Mouse (Mus musculus) ovary, postnatal 36 days (tissue): Measurements from ENCODE around the gene Pigs.

Experiments
- DNase-seq: peaks from one replicate; pipeline ENCODE4 v3.0.0; 2022; ENCODE audit warnings: low spot score, mixed read lengths

Pigs gene

DNA sequence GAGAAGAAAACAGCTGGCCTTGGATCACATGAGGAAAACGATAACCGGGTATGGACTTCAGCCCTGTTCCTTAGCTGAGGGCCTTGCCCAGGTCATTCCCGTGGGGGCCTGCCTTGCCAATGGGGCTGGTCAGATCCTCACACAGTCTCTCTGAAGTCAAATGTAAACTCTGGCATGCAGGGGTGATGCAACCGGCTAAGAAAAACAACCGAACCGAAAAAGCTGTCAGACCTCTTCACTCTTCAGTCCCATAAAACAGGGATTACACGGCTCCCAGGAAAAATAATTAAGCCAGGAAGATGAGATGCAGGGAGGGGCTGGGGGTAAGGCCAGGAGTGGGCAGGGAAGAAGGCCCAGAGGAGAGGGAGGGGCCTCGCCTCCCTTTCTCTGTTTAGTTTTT, 35.9 kb downstream of the Pigs start:
- DNase-seq: peak; percentile 12

GRCm38 (mm10) chr11:78367456-78368225, 39.4 kb downstream of the Pigs start:
- no peak for DNase-seq

DNA sequence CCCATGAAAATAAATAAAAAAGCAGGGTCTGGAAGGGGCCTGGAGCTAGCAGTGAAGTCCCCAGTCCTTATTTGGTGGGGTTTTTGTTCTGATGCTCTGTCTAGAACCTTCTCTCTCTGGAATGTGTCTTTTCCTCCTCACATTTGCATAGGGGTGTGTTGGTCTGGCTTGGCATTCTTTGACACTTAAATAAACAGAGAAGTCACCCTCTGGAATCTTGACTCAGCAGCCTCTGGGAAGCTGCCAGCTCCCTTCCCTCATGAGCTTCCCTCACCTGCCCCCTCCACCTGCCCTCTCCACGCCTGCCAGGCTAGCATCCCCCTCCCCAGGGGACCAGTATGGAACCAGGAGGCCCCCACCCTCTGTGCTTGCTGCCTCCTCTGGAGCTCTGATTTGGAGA, 42.2 kb downstream of the Pigs start:
- DNase-seq: no peak

GRCm38 (mm10) chr11:78371711-78372110, 43.5 kb downstream of the Pigs start:
- no peak for DNase-seq

GRCm38 (mm10) chr11:78372166-78372565, 44.0 kb downstream of the Pigs start:
- DNase-seq: no peak

- DNase-seq: peak; percentile 69
Observed at GRCm38 (mm10) chr11:78372610-78373009, 44.4 kb downstream of the Pigs start.

DNA sequence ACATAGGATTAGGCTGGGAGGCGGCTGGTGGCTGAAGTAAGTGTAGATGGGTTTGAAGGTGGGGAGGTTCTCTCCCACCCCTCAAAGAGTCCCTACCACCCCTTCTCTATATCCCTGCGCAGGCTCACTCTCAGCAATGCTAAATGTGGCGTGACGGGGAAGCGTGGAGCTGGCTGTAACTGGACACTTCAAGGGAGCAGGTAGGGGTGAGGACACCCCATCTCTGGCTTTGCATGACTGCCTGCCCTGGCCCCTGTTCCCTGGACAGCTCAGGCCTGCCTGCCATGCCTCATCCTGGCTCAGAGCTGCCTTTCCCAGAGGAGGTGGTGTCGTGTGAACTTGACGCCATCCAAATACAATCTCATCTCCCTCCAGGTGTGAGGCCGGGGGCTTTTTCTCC, 45.9 kb downstream of the Pigs start:
- no peak for DNase-seq

- DNase-seq: no peak
Observed at GRCm38 (mm10) chr11:78377549-78378159, 49.4 kb downstream of the Pigs start.

- DNase-seq: no peak
Observed at GRCm38 (mm10) chr11:78380351-78380750, 52.1 kb downstream of the Pigs start.

- no peak for DNase-seq
Observed at GRCm38 (mm10) chr11:78380996-78381395, 52.8 kb downstream of the Pigs start.

DNA sequence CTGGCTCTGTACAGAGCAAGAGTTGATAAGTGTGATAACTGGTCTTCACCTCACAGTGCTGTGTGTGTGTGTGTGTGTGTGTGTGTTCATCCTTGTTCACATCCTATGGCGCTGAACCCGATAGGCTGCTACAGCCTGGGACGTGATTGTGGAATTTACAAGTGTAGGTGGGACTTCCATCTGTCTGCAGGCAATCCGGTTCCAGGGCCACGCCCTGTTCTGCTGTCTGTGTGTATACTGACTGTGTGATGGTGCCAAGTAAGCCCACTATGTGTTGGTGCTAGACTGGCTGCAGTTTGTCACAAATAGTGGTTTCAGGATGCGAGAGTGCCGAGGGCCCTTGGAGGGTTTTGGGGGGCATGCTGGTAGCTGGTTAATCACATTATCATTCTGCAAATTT, 54.1 kb downstream of the Pigs start:
- DNase-seq: no peak

GRCm38 (mm10) chr11:78382701-78383100, 54.5 kb downstream of the Pigs start:
- DNase-seq: no peak

GRCm38 (mm10) chr11:78385776-78386175, 57.6 kb downstream of the Pigs start:
- DNase-seq: no peak

DNA sequence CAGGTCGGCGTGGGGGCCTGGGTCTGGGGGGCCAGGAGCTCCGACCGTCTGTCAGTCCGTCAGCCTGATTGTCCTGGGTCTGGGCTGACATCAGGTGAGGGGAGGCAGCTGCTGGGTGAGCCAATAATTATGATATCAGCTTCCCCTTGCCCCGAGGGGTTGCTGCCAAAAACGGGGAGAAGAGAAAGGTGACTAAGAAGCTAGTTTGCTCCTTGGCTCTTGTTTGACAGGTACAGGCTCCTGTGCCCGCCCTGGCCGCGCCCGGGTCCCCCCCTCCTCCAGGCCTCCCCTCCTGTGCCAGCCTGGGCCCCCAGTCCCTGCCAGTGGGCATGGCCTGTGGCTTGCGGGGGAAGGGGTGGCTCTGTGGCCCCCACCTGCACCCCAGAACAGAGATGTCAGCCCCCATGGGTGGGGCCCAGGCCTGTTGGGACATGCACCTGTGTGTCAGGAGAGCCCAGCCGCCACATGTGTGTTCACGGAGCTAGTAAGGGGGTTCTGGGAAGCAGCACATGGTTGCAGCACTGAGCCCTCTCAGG, 58.4 kb downstream of the Pigs start, which contains the start of gene Foxn1:
Gene Foxn1, minus strand, starts transcription at position 51 of the 536 bp plus-strand sequence.
- no peak for DNase-seq
